Mouse (Mus musculus): ENCODE measurements at regions not wholly inside any gene's neighbourhood (a gene's known extent, or its start where the extent isn't known, plus 50 kb on each side); places are given as distances from the start of the nearest gene placed in this dataset.
A peak's percentile ranks its signal among the peaks of the same experiment; 100 is the strongest.

- Histone ChIP-seq H3K9me3 (no peaks in the 10 kb centered on the region), H3K9ac (no peak overlapping the region), H3K27me3 (0 out of 2 replicates have a peak, but pooled peaks cover 4% of the 10 kb centered on the region), H3K27ac (no peak overlapping the region), H3K4me3 (no peak overlapping the region), H3K4me1 (peaks cover 19% of the 10 kb centered on the region), H3K4me2 (replicated peaks) (peak overlapping the region; percentile 39), H3K36me3 (no peaks in the 10 kb centered on the region)
- 0 out of 2 replicates have a peak, but pooled peaks have one; percentile 28 for ATAC-seq (ENCODE audit: low FRiP score, low read depth)
- WGBS, result 14% methylated on average over 9 of the region's 9 CpGs
Observed at GRCm38 (mm10) chr10:84019381-84019780, 296.7 kb downstream of the 1500009L16Rik start.

- Histone ChIP-seq H3K36me3 (no peaks in the 10 kb centered on the region), H3K4me2 (replicated peaks) (no peak overlapping the region), H3K4me3 (no peak overlapping the region), H3K9me3 (no peaks in the 10 kb centered on the region), H3K27ac (no peak overlapping the region), H3K4me1 (peaks cover 19% of the 10 kb centered on the region), H3K9ac (no peak overlapping the region), H3K27me3 (0 out of 2 replicates have a peak, but pooled peaks cover 4% of the 10 kb centered on the region)
- ATAC-seq (ENCODE audit: low FRiP score, low read depth), result no peak
- WGBS, result 53% methylated on average over 10 of the region's 10 CpGs
Observed at GRCm38 (mm10) chr10:84020023-84020620, 297.5 kb downstream of the 1500009L16Rik start.

GRCm38 (mm10) chr10:84021167-84022120, 298.8 kb downstream of the 1500009L16Rik start:
- Histone ChIP-seq H3K9me3 (no peaks in the 10 kb centered on the region), H3K9ac (0 out of 2 replicates have a peak overlapping the region, but pooled peaks have one; percentile 1), H3K27ac (no peak overlapping the region), H3K4me1 (peaks cover 19% of the 10 kb centered on the region), H3K27me3 (0 out of 2 replicates have a peak, but pooled peaks cover 4% of the 10 kb centered on the region), H3K4me2 (replicated peaks) (no peak overlapping the region), H3K4me3 (no peak overlapping the region), H3K36me3 (no peaks in the 10 kb centered on the region)
- 67% methylated on average over 12 of the region's 12 CpGs for WGBS
- no peak for ATAC-seq (ENCODE audit: low FRiP score, low read depth)

- no peak for ATAC-seq (ENCODE audit: low FRiP score, low read depth)
- H3K36me3 ChIP-seq, result no peaks in the 10 kb centered on the region
- peaks cover 19% of the 10 kb centered on the region for H3K4me1 ChIP-seq
- 0 out of 2 replicates have a peak, but pooled peaks cover 4% of the 10 kb centered on the region for H3K9me3 ChIP-seq
- H3K27ac ChIP-seq, result no peak overlapping the region
- H3K4me2 ChIP-seq (replicated peaks), result no peak overlapping the region
- 79% methylated on average over 4 of the region's 4 CpGs for WGBS
- 0 out of 2 replicates have a peak, but pooled peaks cover 4% of the 10 kb centered on the region for H3K27me3 ChIP-seq
- H3K9ac ChIP-seq, result no peak overlapping the region
- H3K4me3 ChIP-seq, result no peak overlapping the region
Observed at GRCm38 (mm10) chr10:84024294-84024693, 301.6 kb downstream of the 1500009L16Rik start.

GRCm38 (mm10) chr10:84024901-84025300, 302.2 kb downstream of the 1500009L16Rik start:
- H3K27ac ChIP-seq, result no peak overlapping the region
- 0 out of 2 replicates have a peak, but pooled peaks cover 4% of the 10 kb centered on the region for H3K9me3 ChIP-seq
- WGBS, result 78% methylated on average over 8 of the region's 8 CpGs
- no peak overlapping the region for H3K9ac ChIP-seq
- H3K4me1 ChIP-seq, result peaks cover 16% of the 10 kb centered on the region
- H3K4me2 ChIP-seq (replicated peaks), result no peak overlapping the region
- 0 out of 2 replicates have a peak, but pooled peaks cover 4% of the 10 kb centered on the region for H3K27me3 ChIP-seq
- H3K4me3 ChIP-seq, result no peak overlapping the region
- ATAC-seq (ENCODE audit: low FRiP score, low read depth), result no peak
- H3K36me3 ChIP-seq, result no peaks in the 10 kb centered on the region

GRCm38 (mm10) chr10:84026798-84027197, 304.1 kb downstream of the 1500009L16Rik start:
- Histone ChIP-seq H3K4me3 (no peak overlapping the region), H3K9ac (no peak overlapping the region), H3K27ac (no peak overlapping the region), H3K4me1 (peaks cover 5% of the 10 kb centered on the region; the same call in 1 of the 2 replicates), H3K27me3 (0 out of 2 replicates have a peak, but pooled peaks cover 4% of the 10 kb centered on the region), H3K4me2 (replicated peaks) (no peak overlapping the region), H3K36me3 (no peaks in the 10 kb centered on the region), H3K9me3 (0 out of 2 replicates have a peak, but pooled peaks cover 4% of the 10 kb centered on the region)
- 65% methylated on average over 4 of the region's 4 CpGs for WGBS
- ATAC-seq (ENCODE audit: low FRiP score, low read depth), result peak; percentile 73; the same call in 1 of the 2 replicates

GRCm38 (mm10) chr10:84036131-84036877, 313.6 kb downstream of the 1500009L16Rik start:
- no peak for ATAC-seq (ENCODE audit: low FRiP score, low read depth)
- Histone ChIP-seq H3K27ac (no peak overlapping the region), H3K9ac (no peak overlapping the region), H3K4me2 (replicated peaks) (no peak overlapping the region), H3K4me1 (0 out of 2 replicates have a peak, but pooled peaks cover 5% of the 10 kb centered on the region), H3K36me3 (no peaks in the 10 kb centered on the region), H3K4me3 (no peak overlapping the region), H3K27me3 (no peaks in the 10 kb centered on the region), H3K9me3 (no peaks in the 10 kb centered on the region)
- whole genome bisulfite sequencing, result 61% methylated on average over 11 of the region's 11 CpGs

GRCm38 (mm10) chr10:84048706-84049105, 326.0 kb downstream of the 1500009L16Rik start:
- peaks cover 6% of the 10 kb centered on the region; the same call in 1 of the 2 replicates for H3K4me1 ChIP-seq
- no peak overlapping the region for H3K9ac ChIP-seq
- ATAC-seq (ENCODE audit: low FRiP score, low read depth), result no peak
- no peak overlapping the region for H3K4me3 ChIP-seq
- no peaks in the 10 kb centered on the region for H3K27me3 ChIP-seq
- 0 out of 2 replicates have a peak, but pooled peaks cover 1% of the 10 kb centered on the region for H3K9me3 ChIP-seq
- H3K27ac ChIP-seq, result 0 out of 2 replicates have a peak overlapping the region, but pooled peaks have one; percentile 10
- no peak overlapping the region for H3K4me2 ChIP-seq (replicated peaks)
- WGBS, result 79% methylated on average over 5 of the region's 5 CpGs
- no peaks in the 10 kb centered on the region for H3K36me3 ChIP-seq

- Histone ChIP-seq H3K27me3 (no peaks in the 10 kb centered on the region), H3K4me2 (replicated peaks) (no peak overlapping the region), H3K9me3 (no peaks in the 10 kb centered on the region), H3K27ac (no peak overlapping the region), H3K4me1 (peaks cover 21% of the 10 kb centered on the region), H3K9ac (no peak overlapping the region), H3K4me3 (no peak overlapping the region), H3K36me3 (no peaks in the 10 kb centered on the region)
- WGBS, result 84% methylated on average over 8 of the region's 8 CpGs
- no peak for ATAC-seq (ENCODE audit: low FRiP score, low read depth)
Observed at GRCm38 (mm10) chr10:84052696-84053095, 330.0 kb downstream of the 1500009L16Rik start.

- Histone ChIP-seq H3K4me2 (replicated peaks) (no peak overlapping the region), H3K36me3 (no peaks in the 10 kb centered on the region), H3K27ac (no peak overlapping the region), H3K9me3 (no peaks in the 10 kb centered on the region), H3K4me1 (peaks cover 19% of the 10 kb centered on the region), H3K9ac (no peak overlapping the region), H3K4me3 (no peak overlapping the region), H3K27me3 (no peaks in the 10 kb centered on the region)
- no peak for ATAC-seq (ENCODE audit: low FRiP score, low read depth)
- 58% methylated on average over 6 of the region's 6 CpGs for WGBS
Observed at GRCm38 (mm10) chr10:84054551-84055336, 332.1 kb downstream of the 1500009L16Rik start.
